Comparison of ENCODE assay signal across 8 mouse cellular contexts in the genomic region with DNA sequence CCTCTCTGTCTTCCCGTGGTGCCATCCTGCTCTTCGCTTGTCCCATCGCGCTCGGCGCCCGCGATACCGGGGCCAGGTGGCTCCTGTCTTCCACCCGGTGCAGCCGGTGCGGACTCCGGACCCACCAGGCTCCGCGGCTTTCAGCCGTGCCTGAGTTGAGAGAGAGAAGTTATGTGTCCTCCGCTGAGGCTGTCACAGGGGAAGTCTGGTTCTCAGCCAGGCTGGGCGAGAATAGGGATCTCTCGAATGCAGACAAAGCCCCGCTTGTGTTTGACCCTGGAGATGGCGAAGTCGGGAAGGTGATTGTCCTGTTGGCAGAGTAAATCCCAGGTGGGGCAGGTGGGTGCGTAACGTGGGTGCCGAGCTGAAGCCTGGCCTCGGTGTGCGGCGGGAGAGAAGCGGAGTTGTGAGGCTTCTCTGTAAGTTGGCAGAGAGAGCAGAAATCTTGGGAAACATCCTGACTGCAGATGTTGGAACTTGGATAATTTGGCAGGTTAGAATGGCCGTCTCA. TPM values are rescaled to one million over a fixed set of nuclear protein-coding genes. Genes with fewer than 3 reads are reported as not detected.
DNase-seq lines count a peak whose midpoint lies in the region; ATAC-seq and TF ChIP-seq lines count a peak whose summit lies in the region.

No protein-coding gene starts in this region.

- ATAC-seq in lung, embryonic 16.5 days (ENCODE audit: low read depth), result peak; percentile 68

- 1% methylated on average over 30 of the region's 30 CpGs for WGBS in kidney, adult 2 months
- WGBS in lung, embryonic 16.5 days, result under 1% methylated on average over 30 of the region's 30 CpGs

- H3K27me3 ChIP-seq in kidney, adult 2 months (replicated peaks; ENCODE audit: control insufficient read depth, insufficient read depth, low read length), result no peaks in the 10 kb centered on the region
- no peaks in the 10 kb centered on the region for H3K27me3 ChIP-seq in lung, embryonic 16.5 days (ENCODE audit: control insufficient read depth, insufficient read depth, low read depth, low read length)

- H3K36me3 ChIP-seq in kidney, adult 2 months (ENCODE audit: control insufficient read depth, insufficient read depth, low read length), result no peaks in the 10 kb centered on the region
- H3K36me3 ChIP-seq in lung, embryonic 16.5 days (ENCODE audit: control insufficient read depth, insufficient read depth, low read length), result no peaks in the 10 kb centered on the region

- TF ChIP-seq CTCF in kidney, adult 2 months (conservative IDR thresholded peaks at IDR 0.05; ENCODE audit: insufficient read depth, insufficient read length, low read depth, low read length), result no peak

- no peaks in the 10 kb centered on the region for H3K9me3 ChIP-seq in lung, embryonic 16.5 days (ENCODE audit: control insufficient read depth, low read length)

- peak overlapping the region; percentile 90 for H3K4me3 ChIP-seq in kidney, adult 2 months (ENCODE audit: insufficient read depth, low read depth, low read length)
- peak overlapping the region; percentile 93 for H3K4me3 ChIP-seq in lung, embryonic 16.5 days (ENCODE audit: low read length)

- no peak for TF ChIP-seq POLR2A in kidney, adult 2 months (IDR thresholded peaks at IDR 0.05; ENCODE audit: low read depth, low read length)

- DNase-seq in layer of hippocampus, postnatal 25 days (ENCODE audit: extremely low spot score in 1 of 2, low spot score in 1 of 2), result peak; percentile 5 to 10
- no peak for DNase-seq in layer of hippocampus, adult 11-12 months (ENCODE audit: low spot score)
- peak; percentile 51 for DNase-seq in embryo, embryonic 10.5 days (ENCODE audit: low spot score)
- DNase-seq in heart, adult 8-10 months (ENCODE audit: low spot score), result peak; percentile 51
- peak; percentile 62 for DNase-seq in kidney, adult 2 months
- peak; percentile 5 for DNase-seq in ovary, adult 18-20 months (ENCODE audit: low spot score)
- peak; percentile 46 to 51 for DNase-seq in urinary bladder, postnatal 36 days (ENCODE audit: low spot score in 2 of 2)

- H3K9ac ChIP-seq in lung, embryonic 16.5 days (ENCODE audit: low read length), result peak overlapping the region; percentile 88

- H3K27ac ChIP-seq in kidney, adult 2 months (ENCODE audit: insufficient read depth, low read depth, low read length), result peak overlapping the region; percentile 59
- peak overlapping the region; percentile 89 for H3K27ac ChIP-seq in lung, embryonic 16.5 days (ENCODE audit: low read length)

- peaks cover 7% of the 10 kb centered on the region; the same call in 1 of the 2 replicates for H3K4me1 ChIP-seq in kidney, adult 2 months (ENCODE audit: control insufficient read depth, insufficient read depth, low read length)
- H3K4me1 ChIP-seq in lung, embryonic 16.5 days (replicated peaks; ENCODE audit: control insufficient read depth, insufficient read depth, low read length), result peaks cover 23% of the 10 kb centered on the region

- peak overlapping the region; percentile 82 for H3K4me2 ChIP-seq in lung, embryonic 16.5 days (ENCODE audit: low read depth, low read length)

RNA-seq across cellular contexts. Expression of a gene that starts 0.6 kb away (rescaled TPM):
- total RNA-seq in layer of hippocampus, postnatal 25 days (2021), result 1 to 10 TPM; 6.6 to 8.6 TPM
- 10 to 100 TPM; 47.1 to 58.4 (median 50.7) TPM for total RNA-seq in heart, adult 8-10 months (2022)
- polyA plus RNA-seq in kidney, adult 2 months (2012; rRNA removed), result 13.5 and 16.4 TPM in 2 replicates
- 30.9 and 33.3 TPM in 2 replicates for polyA plus RNA-seq in lung, embryonic 16.5 days (2015; fragmentation: Nextera tagmentation; extraction: Ambion mirVana)

Comparison
In these comparisons a context has a peak if more than half of its experiments do, and no peak if none do; other contexts are left out.
1. RNA of a gene that starts 0.6 kb away (total RNA-seq): 47.1 to 58.4 TPM in heart, adult 8-10 months; 6.6 to 8.6 TPM in layer of hippocampus, postnatal 25 days; every median in the first group is over 4 times any median in the second.